9 mouse cellular contexts compared by ENCODE assay signal in genomic region chr8:126538136-126538535, GRCm38 (mm10). TPM values are rescaled to one million over a fixed set of nuclear protein-coding genes. Genes with fewer than 3 reads are reported as not detected.
A peak's percentile ranks its signal among the peaks of the same experiment; 100 is the strongest.
DNase-seq lines count a peak whose midpoint lies in the region; ATAC-seq and TF ChIP-seq lines count a peak whose summit lies in the region.
"Had no signal": no experiment of that assay in that cellular context is flagged by ENCODE, and none has a peak within 500 bp of the region (broad histone marks: within the 10 kb centered on the region; RNA-seq: fewer than 3 reads in every experiment).

No protein-coding gene starts in this region.

- no peaks in the 10 kb centered on the region for H3K36me3 ChIP-seq in intestine, embryonic 14.5 days (ENCODE audit: control insufficient read depth, insufficient read depth, low read length)
- H3K36me3 ChIP-seq in intestine, postnatal 0 days (ENCODE audit: control insufficient read depth, insufficient read depth), result no peaks in the 10 kb centered on the region
- no peaks in the 10 kb centered on the region for H3K36me3 ChIP-seq in hindbrain, embryonic 16.5 days (ENCODE audit: control insufficient read depth, insufficient read depth, low read length)
- no peaks in the 10 kb centered on the region for H3K36me3 ChIP-seq in neural tube, embryonic 14.5 days (ENCODE audit: control insufficient read depth, insufficient read depth, low read length)
- H3K36me3 ChIP-seq: G1E had no signal

- H3K4me2 ChIP-seq in intestine, embryonic 14.5 days (ENCODE audit: low read length), result no peak overlapping the region
- H3K4me2 ChIP-seq in intestine, postnatal 0 days (replicated peaks; ENCODE audit: low read depth), result no peak overlapping the region
- peak overlapping the region; percentile 27 for H3K4me2 ChIP-seq in hindbrain, embryonic 16.5 days (ENCODE audit: low read length)
- peak overlapping the region; percentile 3; the same call in 1 of the 2 replicates for H3K4me2 ChIP-seq in neural tube, embryonic 14.5 days (ENCODE audit: low read depth, low read length)

- H3K4me3 ChIP-seq in intestine, embryonic 14.5 days (ENCODE audit: low read depth, low read length), result no peak overlapping the region
- no peak overlapping the region for H3K4me3 ChIP-seq in intestine, postnatal 0 days (ENCODE audit: low read depth, low read length)
- H3K4me3 ChIP-seq in embryonic fibroblast, embryonic 13.5 days (ENCODE audit: insufficient read depth, low read length), result no peak overlapping the region
- H3K4me3 ChIP-seq in hindbrain, embryonic 16.5 days (ENCODE audit: low read length), result no peak overlapping the region
- no peak overlapping the region for H3K4me3 ChIP-seq in neural tube, embryonic 14.5 days (ENCODE audit: low read depth, low read length)

- peaks cover 53% of the 10 kb centered on the region for H3K4me1 ChIP-seq in intestine, embryonic 14.5 days (replicated peaks; ENCODE audit: control insufficient read depth, insufficient read depth, low read length)
- H3K4me1 ChIP-seq in intestine, postnatal 0 days (replicated peaks; ENCODE audit: control insufficient read depth, insufficient read depth, low read length), result peaks cover 10% of the 10 kb centered on the region; the same call in 1 of the 2 replicates
- H3K4me1 ChIP-seq in embryonic fibroblast, embryonic 13.5 days (ENCODE audit: control insufficient read depth, insufficient read depth, low read length), result peaks cover 36% of the 10 kb centered on the region
- peaks cover 41% of the 10 kb centered on the region for H3K4me1 ChIP-seq in hindbrain, embryonic 16.5 days (ENCODE audit: control insufficient read depth, insufficient read depth, low read depth, low read length)
- H3K4me1 ChIP-seq in neural tube, embryonic 14.5 days (ENCODE audit: control insufficient read depth, insufficient read depth, low read length), result peaks cover 41% of the 10 kb centered on the region

- TF ChIP-seq POLR2A in embryonic fibroblast, embryonic 13.5 days (IDR thresholded peaks at IDR 0.05; ENCODE audit: low read depth, low read length), result no peak

- H3K27ac ChIP-seq in intestine, embryonic 14.5 days (ENCODE audit: low read depth), result peak overlapping the region; percentile 83
- H3K27ac ChIP-seq in intestine, postnatal 0 days (ENCODE audit: low read depth, low read length), result no peak overlapping the region
- H3K27ac ChIP-seq in embryonic fibroblast, embryonic 13.5 days (ENCODE audit: insufficient read depth, low read length), result peak overlapping the region; percentile 97
- peak overlapping the region; percentile 93 for H3K27ac ChIP-seq in hindbrain, embryonic 16.5 days (ENCODE audit: low read depth, low read length)
- H3K27ac ChIP-seq in neural tube, embryonic 14.5 days (ENCODE audit: low read depth, low read length), result peak overlapping the region; percentile 90

- H3K9me3 ChIP-seq in intestine, embryonic 14.5 days (ENCODE audit: control insufficient read depth, low read length), result no peaks in the 10 kb centered on the region
- H3K9me3 ChIP-seq in intestine, postnatal 0 days (ENCODE audit: control insufficient read depth), result no peaks in the 10 kb centered on the region
- H3K9me3 ChIP-seq in hindbrain, embryonic 16.5 days (ENCODE audit: control insufficient read depth, low read length), result no peaks in the 10 kb centered on the region
- no peaks in the 10 kb centered on the region for H3K9me3 ChIP-seq in neural tube, embryonic 14.5 days (ENCODE audit: control insufficient read depth, low read length)
- H3K9me3 ChIP-seq: G1E had no signal

- ATAC-seq in intestine, embryonic 14.5 days (replicated peaks; ENCODE audit: low FRiP score, low TSS enrichment, low read depth), result no peak
- ATAC-seq in intestine, postnatal 0 days, result no peak
- ATAC-seq in hindbrain, embryonic 16.5 days, result no peak
- ATAC-seq in neural tube, embryonic 14.5 days (ENCODE audit: low read depth), result no peak; the same call in 1 of the 2 replicates

- no peak for TF ChIP-seq CTCF in intestine, postnatal 0 days (IDR thresholded peaks at IDR 0.05; ENCODE audit: low read depth)
- no peak for TF ChIP-seq CTCF in embryonic fibroblast, embryonic 13.5 days (IDR thresholded peaks at IDR 0.05; ENCODE audit: borderline replicate concordance, insufficient read depth, low read length)

- H3K27me3 ChIP-seq in intestine, embryonic 14.5 days (replicated peaks; ENCODE audit: control insufficient read depth, insufficient read depth, low read length), result no peaks in the 10 kb centered on the region
- no peaks in the 10 kb centered on the region for H3K27me3 ChIP-seq in intestine, postnatal 0 days (replicated peaks; ENCODE audit: control insufficient read depth, insufficient read depth, low read length)
- H3K27me3 ChIP-seq in hindbrain, embryonic 16.5 days (replicated peaks; ENCODE audit: control insufficient read depth, insufficient read depth, low read length), result no peaks in the 10 kb centered on the region
- no peaks in the 10 kb centered on the region for H3K27me3 ChIP-seq in neural tube, embryonic 14.5 days (ENCODE audit: control insufficient read depth, insufficient read depth, low read length)

- no peak for DNase-seq in intestine, embryonic 14.5 days (ENCODE audit: low spot score)
- DNase-seq in lung, postnatal 4 days, result no peak
- DNase-seq in adrenal gland, adult 18-20 months (ENCODE audit: low spot score in 2 of 2), result no peak
- no peak for DNase-seq in embryo, embryonic 11 days

- no peak overlapping the region for H3K9ac ChIP-seq in intestine, embryonic 14.5 days (ENCODE audit: low read length)
- no peak overlapping the region for H3K9ac ChIP-seq in intestine, postnatal 0 days (ENCODE audit: low read depth, low read length)
- H3K9ac ChIP-seq in hindbrain, embryonic 16.5 days (ENCODE audit: low read depth, low read length), result peak overlapping the region; percentile 50
- H3K9ac ChIP-seq in neural tube, embryonic 14.5 days (replicated peaks; ENCODE audit: low read depth, low read length), result no peak overlapping the region

- WGBS in intestine, embryonic 14.5 days, result 38% methylated on average over 3 of the region's 3 CpGs
- 65% methylated on average over 3 of the region's 3 CpGs for WGBS in intestine, postnatal 0 days
- WGBS in hindbrain, embryonic 16.5 days, result 21% methylated on average over 3 of the region's 3 CpGs
- 20% methylated on average over 3 of the region's 3 CpGs for WGBS in neural tube, embryonic 14.5 days

RNA-seq across cellular contexts. Expression of gene Irf2bp2, which starts 55.6 kb away (rescaled TPM):
- polyA plus RNA-seq in intestine, embryonic 14.5 days (2014; fragmentation: Nextera tagmentation; extraction: Ambion mirVana), result 11.3 and 11.5 TPM in 2 replicates
- 13.3 and 14.9 TPM in 2 replicates for polyA plus RNA-seq in intestine, postnatal 0 days (2015; fragmentation: Nextera tagmentation; extraction: Ambion mirVana)
- 58.6 and 74.8 TPM in 2 replicates for polyA plus RNA-seq in embryonic fibroblast, embryonic 13.5 days (2011; ENCODE audit: insufficient read length, low read depth, missing spikeins)
- polyA plus RNA-seq in hindbrain, embryonic 16.5 days (2015; fragmentation: Nextera tagmentation; extraction: Ambion mirVana), result 8.0 and 8.2 TPM in 2 replicates
- polyA plus RNA-seq in neural tube, embryonic 14.5 days (2014; fragmentation: Nextera tagmentation; extraction: Ambion mirVana), result 8.5 and 8.8 TPM in 2 replicates
- 100 to 1,000 TPM; 118 to 119 TPM for total RNA-seq in adrenal gland, adult 18-20 months (2021)

Comparison
In these comparisons a context has a peak if more than half of its experiments do, and no peak if none do; other contexts are left out.
1. H3K4me2 ChIP-seq: peak in hindbrain, embryonic 16.5 days (single experiment) and neural tube, embryonic 14.5 days (single experiment); none in intestine, embryonic 14.5 days (single experiment) and intestine, postnatal 0 days (single experiment).